In the genomic region with DNA sequence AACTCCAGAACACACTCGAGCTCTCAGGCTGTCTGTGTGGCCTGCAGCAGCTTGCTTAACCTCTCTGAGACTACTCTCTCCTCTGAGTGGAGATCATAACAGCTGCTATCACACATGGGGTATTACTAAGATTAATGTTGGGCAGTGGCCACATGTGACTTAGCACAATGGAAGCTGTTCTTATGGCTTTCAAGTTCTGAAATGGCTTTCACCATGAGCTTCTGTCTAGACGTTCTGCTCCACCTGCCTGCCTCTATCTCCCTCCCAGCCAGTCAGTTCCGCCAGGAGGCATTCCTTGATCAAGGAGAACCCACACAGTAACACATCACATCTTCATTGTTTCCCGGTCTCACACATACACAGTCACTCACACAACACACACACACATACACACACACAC, we compare ENCODE assay signal across 23 mouse cellular contexts. TPM values are rescaled to one million over a fixed set of nuclear protein-coding genes. Genes with fewer than 3 reads are reported as not detected.
DNase-seq lines count a peak whose midpoint lies in the region; ATAC-seq and TF ChIP-seq lines count a peak whose summit lies in the region.
"Had no signal": no experiment of that assay in that cellular context is flagged by ENCODE, and none has a peak within 500 bp of the region (broad histone marks: within the 10 kb centered on the region; RNA-seq: fewer than 3 reads in every experiment).

No protein-coding gene starts in this region.

- H3K4me1 ChIP-seq in forebrain, embryonic 13.5 days, result peaks cover 57% of the 10 kb centered on the region
- H3K4me1 ChIP-seq in forebrain, embryonic 10.5 days, result peaks cover 37% of the 10 kb centered on the region
- H3K4me1 ChIP-seq in forebrain, embryonic 14.5 days (ENCODE audit: control insufficient read depth, insufficient read depth, low read length), result peaks cover 12% of the 10 kb centered on the region

- intact Hi-C loops in left cerebral cortex, adult 2 months (cut with DNase I), result loop anchor here (5.0 kb wide), 1 partner anchor 53 kb away; no protein-coding TSS in a partner anchor
- intact Hi-C loops in left cerebral cortex, postnatal 10 days (cut with DNase I), result loop anchor here (5.0 kb wide), 1 partner anchor 53 kb away; no protein-coding TSS in a partner anchor

- no peak overlapping the region for H3K27ac ChIP-seq in forebrain, embryonic 13.5 days
- no peak overlapping the region for H3K27ac ChIP-seq in forebrain, embryonic 10.5 days
- H3K27ac ChIP-seq in left cerebral cortex, adult 2 months, result 0 out of 2 replicates have a peak overlapping the region, but pooled peaks have one; percentile 50
- no peak overlapping the region for H3K27ac ChIP-seq in forebrain, embryonic 14.5 days (ENCODE audit: low read depth, low read length)
- H3K27ac ChIP-seq: liver, embryonic 12.5 days; stomach, embryonic 15.5 days had no signal

- peak overlapping the region; percentile 44 for H3K4me2 ChIP-seq in forebrain, embryonic 13.5 days
- peak overlapping the region; percentile 95 for H3K4me2 ChIP-seq in forebrain, embryonic 14.5 days (ENCODE audit: low read length)
- H3K4me2 ChIP-seq: heart, embryonic 12.5 days; liver, embryonic 12.5 days; stomach, embryonic 15.5 days had no signal

- no peaks in the 10 kb centered on the region for H3K9me3 ChIP-seq in forebrain, embryonic 13.5 days (replicated peaks)
- no peaks in the 10 kb centered on the region for H3K9me3 ChIP-seq in forebrain, embryonic 10.5 days
- H3K9me3 ChIP-seq in forebrain, embryonic 14.5 days (replicated peaks; ENCODE audit: control insufficient read depth, low read length), result no peaks in the 10 kb centered on the region
- H3K9me3 ChIP-seq: heart, embryonic 12.5 days; liver, embryonic 12.5 days; stomach, embryonic 15.5 days had no signal

- no peak for TF ChIP-seq CTCF in left cerebral cortex, adult 2 months (IDR thresholded peaks at IDR 0.05)

- H3K27me3 ChIP-seq in forebrain, embryonic 13.5 days, result peaks cover 9% of the 10 kb centered on the region
- H3K27me3 ChIP-seq in forebrain, embryonic 10.5 days (ENCODE audit: poor library complexity, severe bottlenecking), result peaks cover 58% of the 10 kb centered on the region
- no peaks in the 10 kb centered on the region for H3K27me3 ChIP-seq in forebrain, embryonic 14.5 days (replicated peaks; ENCODE audit: control insufficient read depth, insufficient read depth, low read length)

- H3K4me3 ChIP-seq in forebrain, embryonic 13.5 days, result no peak overlapping the region
- no peak overlapping the region for H3K4me3 ChIP-seq in forebrain, embryonic 10.5 days
- H3K4me3 ChIP-seq in left cerebral cortex, adult 2 months, result peak overlapping the region; percentile 27
- H3K4me3 ChIP-seq in forebrain, embryonic 14.5 days (ENCODE audit: low read depth, low read length), result peak overlapping the region; percentile 5; the same call in 1 of the 2 replicates
- H3K4me3 ChIP-seq: heart, embryonic 12.5 days; liver, embryonic 12.5 days; stomach, embryonic 15.5 days had no signal

- DNase-seq in forebrain, embryonic 10.5 days (ENCODE audit: extremely low spot score, low spot score), result no peak
- DNase-seq in left cerebral cortex, adult 2 months (ENCODE audit: extremely low spot score in 1 of 2, low spot score in 2 of 2), result no peak
- no peak for DNase-seq in left cerebral cortex, postnatal 10 days (ENCODE audit: extremely low spot score in 1 of 2, low spot score in 2 of 2)
- peak; percentile 45 for DNase-seq in brain, adult 2 months (ENCODE audit: low read depth, low spot score)
- no peak for DNase-seq in forebrain, embryonic 14.5 days (ENCODE audit: low spot score)
- DNase-seq: adrenal gland, postnatal 36 days; cerebellum, adult 8-10 months; embryo, embryonic 11 days; heart, adult 11 months; heart, postnatal 14 days; kidney, adult 8-10 months; kidney, postnatal 36 days; lung, adult 2 months; lung, postnatal 36 days; thymus, adult 18-20 months; thymus, postnatal 4 days had no signal

- WGBS in forebrain, embryonic 13.5 days, result 73% methylated on average over 4 of the region's 4 CpGs
- 69% methylated on average over 4 of the region's 4 CpGs for WGBS in forebrain, embryonic 10.5 days
- WGBS in forebrain, embryonic 14.5 days, result 66% methylated on average over 4 of the region's 4 CpGs

- no peak for ATAC-seq in forebrain, embryonic 13.5 days
- no peak for ATAC-seq in forebrain, embryonic 14.5 days
- ATAC-seq in granulocyte monocyte progenitor cell, adult 5-6 weeks (replicated peaks; ENCODE audit: poor library complexity, severe bottlenecking), result no peak
- ATAC-seq: liver, embryonic 12.5 days had no signal

- H3K36me3 ChIP-seq in forebrain, embryonic 13.5 days (ENCODE audit: poor library complexity, severe bottlenecking), result no peaks in the 10 kb centered on the region
- no peaks in the 10 kb centered on the region for H3K36me3 ChIP-seq in forebrain, embryonic 10.5 days (replicated peaks)
- no peaks in the 10 kb centered on the region for H3K36me3 ChIP-seq in forebrain, embryonic 14.5 days (ENCODE audit: control insufficient read depth, insufficient read depth, low read length)
- H3K36me3 ChIP-seq: heart, embryonic 12.5 days; liver, embryonic 12.5 days; stomach, embryonic 15.5 days had no signal

- H3K9ac ChIP-seq in forebrain, embryonic 13.5 days, result 0 out of 2 replicates have a peak overlapping the region, but pooled peaks have one; percentile 16
- H3K9ac ChIP-seq in forebrain, embryonic 14.5 days (ENCODE audit: low read length), result peak overlapping the region; percentile 13; the same call in 1 of the 2 replicates
- H3K9ac ChIP-seq: heart, embryonic 12.5 days; liver, embryonic 12.5 days; stomach, embryonic 15.5 days had no signal

RNA-seq across cellular contexts. Expression of gene Sel1l3, which starts 3.2 kb away (rescaled TPM):
- 7.0 and 8.5 TPM in 2 replicates for polyA plus RNA-seq in forebrain, embryonic 13.5 days (2015; fragmentation: Nextera tagmentation; extraction: Ambion mirVana)
- polyA plus RNA-seq in forebrain, embryonic 10.5 days (2016; fragmentation: Nextera tagmentation; extraction: Ambion mirVana), result 1.9 and 3.3 TPM in 2 replicates
- total RNA-seq in left cerebral cortex, adult 2 months (2021), result 10 to 100 TPM; 66.6 to 70.5 TPM
- 10 to 100 TPM; 67.3 to 76.5 TPM for total RNA-seq in left cerebral cortex, postnatal 10 days (2021)
- polyA plus RNA-seq in forebrain, embryonic 14.5 days (2014; fragmentation: Nextera tagmentation; extraction: Ambion mirVana), result 11.0 and 11.2 TPM in 2 replicates
- total RNA-seq in granulocyte monocyte progenitor cell, adult 5-6 weeks (2014; fragmentation: Nextera tagmentation), result not detected in 2 replicates
- total RNA-seq in granulocyte monocyte progenitor cell, adult 5-6 weeks (2017), result not detected in 2 replicates
- total RNA-seq: megakaryocyte-erythroid progenitor cell, adult 5-6 weeks had no signal
- polyA plus RNA-seq: C2C12 had no signal

RNA-seq across cellular contexts. Expression of gene Smim20, which starts 56.4 kb away (rescaled TPM):
- polyA plus RNA-seq in forebrain, embryonic 13.5 days (2015; fragmentation: Nextera tagmentation; extraction: Ambion mirVana), result 64.8 and 70.7 TPM in 2 replicates
- 68.0 and 72.6 TPM in 2 replicates for polyA plus RNA-seq in forebrain, embryonic 10.5 days (2016; fragmentation: Nextera tagmentation; extraction: Ambion mirVana)
- 10 to 100 TPM; 36.4 to 39.7 TPM for total RNA-seq in left cerebral cortex, adult 2 months (2021)
- 10 to 100 TPM; 26.9 to 30.5 TPM for total RNA-seq in left cerebral cortex, postnatal 10 days (2021)
- polyA plus RNA-seq in forebrain, embryonic 14.5 days (2014; fragmentation: Nextera tagmentation; extraction: Ambion mirVana), result 68.1 and 95.4 TPM in 2 replicates
- 51.4 and 54.4 TPM in 2 replicates for total RNA-seq in granulocyte monocyte progenitor cell, adult 5-6 weeks (2014; fragmentation: Nextera tagmentation)
- 48.3 and 57.0 TPM in 2 replicates for total RNA-seq in granulocyte monocyte progenitor cell, adult 5-6 weeks (2017)

Comparison
In these comparisons a context has a peak if more than half of its experiments do, and no peak if none do; other contexts are left out.
1. H3K4me3 ChIP-seq: peak in left cerebral cortex, adult 2 months (single experiment) and forebrain, embryonic 14.5 days (single experiment); none in forebrain, embryonic 13.5 days (single experiment) and forebrain, embryonic 10.5 days (single experiment).
2. RNA of gene Sel1l3, which starts 3.2 kb away (total RNA-seq): 67.3 to 76.5 TPM in left cerebral cortex, postnatal 10 days and 66.6 to 70.5 TPM in left cerebral cortex, adult 2 months; not detected in granulocyte monocyte progenitor cell, adult 5-6 weeks; every median in the first group is over 10 times any median in the second.